15 mouse cellular contexts compared by ENCODE assay signal in the genomic region with DNA sequence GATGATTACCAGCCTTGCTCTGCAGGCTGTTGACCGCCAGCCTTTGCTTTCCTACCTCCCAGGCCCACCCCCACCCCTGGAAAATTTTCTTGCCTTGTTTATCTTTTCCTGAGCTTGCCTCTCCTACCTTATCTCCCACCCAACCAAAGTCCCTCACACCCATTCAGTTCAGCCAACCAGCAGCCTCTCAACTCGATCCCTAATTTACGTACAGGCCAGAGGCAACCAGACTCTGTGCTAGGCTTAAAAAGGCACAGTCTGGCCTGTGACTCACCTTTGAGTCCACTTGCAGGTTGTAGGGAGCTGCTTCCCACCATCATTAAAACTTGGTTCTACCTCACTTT. TPM values are rescaled to one million over a fixed set of nuclear protein-coding genes. Genes with fewer than 3 reads are reported as not detected.
DNase-seq lines count a peak whose midpoint lies in the region; ATAC-seq and TF ChIP-seq lines count a peak whose summit lies in the region.
"Had no signal": no experiment of that assay in that cellular context is flagged by ENCODE, and none has a peak within 500 bp of the region (broad histone marks: within the 10 kb centered on the region; RNA-seq: fewer than 3 reads in every experiment).

No protein-coding gene starts in this region.

- H3K27ac ChIP-seq in MEL (ENCODE audit: control insufficient read depth, low read depth, low read length), result peak overlapping the region; percentile 46
- peak overlapping the region; percentile 6; the same call in 1 of the 2 replicates for H3K27ac ChIP-seq in bone marrow, adult 2 months (ENCODE audit: control insufficient read depth, insufficient read depth, low read depth, low read length, poor library complexity)
- peak overlapping the region; percentile 76 for H3K27ac ChIP-seq in liver, embryonic 11.5 days (ENCODE audit: low read depth, low read length)
- H3K27ac ChIP-seq: kidney, postnatal 0 days; midbrain, embryonic 12.5 days had no signal

- DNase-seq in MEL (ENCODE audit: low read depth, low spot score), result peak; percentile 67
- no peak for DNase-seq in liver, embryonic 11.5 days (ENCODE audit: low spot score)
- DNase-seq in adrenal gland, postnatal 25 days, result no peak
- no peak for DNase-seq in thymus, postnatal 36 days
- DNase-seq in cerebellum, adult 11-12 months, result no peak
- DNase-seq: cerebellum, adult 11 months; lung, adult 2 months; lung, postnatal 36 days; thymus, adult 18-20 months had no signal

- no peaks in the 10 kb centered on the region for H3K27me3 ChIP-seq in MEL (ENCODE audit: control insufficient read depth in 1 of 2, insufficient read depth in 2 of 2, low read length in 2 of 2)
- no peaks in the 10 kb centered on the region for H3K27me3 ChIP-seq in liver, embryonic 11.5 days (replicated peaks; ENCODE audit: control insufficient read depth, insufficient read depth, low read length)
- H3K27me3 ChIP-seq: midbrain, embryonic 12.5 days had no signal

- no peak overlapping the region; a peak in 1 of 4 replicates for H3K4me3 ChIP-seq in MEL (ENCODE audit: control insufficient read depth in 1 of 2, insufficient read depth in 1 of 2, low read depth in 2 of 2, low read length in 2 of 2)
- no peak overlapping the region for H3K4me3 ChIP-seq in bone marrow, adult 2 months (replicated peaks; ENCODE audit: control insufficient read depth, low read depth, low read length)
- 0 out of 2 replicates have a peak overlapping the region, but pooled peaks have one; percentile 11 for H3K4me3 ChIP-seq in liver, embryonic 11.5 days (ENCODE audit: low read depth, low read length)
- H3K4me3 ChIP-seq: midbrain, embryonic 12.5 days; myocyte had no signal

- TF ChIP-seq RAD21 in MEL (IDR thresholded peaks at IDR 0.05; ENCODE audit: low read depth, low read length), result no peak

- TF ChIP-seq EP300 in MEL (IDR thresholded peaks at IDR 0.05; ENCODE audit: low read depth in 1 of 2, low read length in 2 of 2), result peak in 1 of 2 experiments; percentile 40; a peak in 1 of 4 replicates

- H3K36me3 ChIP-seq in MEL (ENCODE audit: control insufficient read depth in 1 of 2, insufficient read depth in 2 of 2, low read length in 2 of 2), result peaks cover 0 to 19% of the 10 kb centered on the region in 2 experiments; a peak in 2 of 4 replicates
- no peaks in the 10 kb centered on the region for H3K36me3 ChIP-seq in liver, embryonic 11.5 days (ENCODE audit: control insufficient read depth, insufficient read depth, low read length)
- H3K36me3 ChIP-seq: midbrain, embryonic 12.5 days had no signal

- peaks cover 9 to 24% of the 10 kb centered on the region in 2 experiments for H3K4me1 ChIP-seq in MEL (ENCODE audit: control insufficient read depth in 1 of 2, insufficient read depth in 2 of 2, low read length in 2 of 2)
- H3K4me1 ChIP-seq in bone marrow, adult 2 months (ENCODE audit: control insufficient read depth, insufficient read depth, low read length), result peaks cover 7% of the 10 kb centered on the region; the same call in 1 of the 2 replicates
- peaks cover 20% of the 10 kb centered on the region for H3K4me1 ChIP-seq in liver, embryonic 11.5 days (replicated peaks; ENCODE audit: control insufficient read depth, insufficient read depth, low read length)
- H3K4me1 ChIP-seq: midbrain, embryonic 12.5 days had no signal

- no peak overlapping the region; the same call in 1 of the 2 replicates for H3K9ac ChIP-seq in MEL (ENCODE audit: control insufficient read depth, low read depth, low read length, poor library complexity, severe bottlenecking)
- H3K9ac ChIP-seq in liver, embryonic 11.5 days (ENCODE audit: low read depth, low read length), result peak overlapping the region; percentile 38
- H3K9ac ChIP-seq: midbrain, embryonic 12.5 days had no signal

- H3K4me2 ChIP-seq in liver, embryonic 11.5 days, result peak overlapping the region; percentile 42
- H3K4me2 ChIP-seq: midbrain, embryonic 12.5 days had no signal

- H3K9me3 ChIP-seq in MEL (replicated peaks; ENCODE audit: insufficient read depth, low read length), result no peaks in the 10 kb centered on the region
- no peaks in the 10 kb centered on the region for H3K9me3 ChIP-seq in liver, embryonic 11.5 days (ENCODE audit: control insufficient read depth, low read length)
- H3K9me3 ChIP-seq: midbrain, embryonic 12.5 days had no signal

- no peak for TF ChIP-seq POLR2A in MEL (IDR thresholded peaks at IDR 0.05; ENCODE audit: control insufficient read depth in 1 of 2, insufficient read depth in 1 of 2, low read depth in 1 of 2, low read length in 2 of 2, poor library complexity in 1 of 2)
- TF ChIP-seq POLR2A in bone marrow, adult 2 months (IDR thresholded peaks at IDR 0.05; ENCODE audit: borderline replicate concordance, control insufficient read depth, low read depth, low read length), result no peak

- no peak for TF ChIP-seq CTCF in MEL (IDR thresholded peaks at IDR 0.05 in 2 of 3, conservative IDR thresholded peaks at IDR 0.05 in 1 of 3; ENCODE audit: control insufficient read depth in 1 of 3, insufficient read depth in 1 of 3, low read depth in 2 of 3, low read length in 3 of 3, poor library complexity in 1 of 3, severe bottlenecking in 1 of 3)
- TF ChIP-seq CTCF in bone marrow, adult 2 months (IDR thresholded peaks at IDR 0.05; ENCODE audit: control insufficient read depth, insufficient read depth, low read length), result no peak

- WGBS in bone marrow, adult 2 months, result 64% methylated on average over 3 of the region's 3 CpGs
- 25% methylated on average over 3 of the region's 3 CpGs for WGBS in liver, embryonic 11.5 days

- peak; percentile 91 for ATAC-seq in liver, embryonic 11.5 days (replicated peaks; ENCODE audit: low FRiP score)
- peak; percentile 77; the same call in 1 of the 2 replicates for ATAC-seq in megakaryocyte-erythroid progenitor cell, adult 5-6 weeks (replicated peaks; ENCODE audit: low FRiP score, low TSS enrichment, poor library complexity, severe bottlenecking)

- no peaks in the 10 kb centered on the region for H3K79me2 ChIP-seq in MEL (ENCODE audit: control insufficient read depth, insufficient read depth, low read length, poor library complexity)

TF ChIP-seq in MEL, 35 proteins besides CTCF, POLR2A, EP300 and RAD21 (continues in another document):
- TF ChIP-seq TBP (IDR thresholded peaks at IDR 0.05; ENCODE audit: low read depth, low read length) (no peak), CHD1 (IDR thresholded peaks at IDR 0.05; ENCODE audit: low read depth, low read length) (no peak), ZMIZ1 (IDR thresholded peaks at IDR 0.05; ENCODE audit: low read depth, low read length) (no peak), E2F4 (IDR thresholded peaks at IDR 0.05; ENCODE audit: borderline replicate concordance, low read depth, low read length) (no peak), MEF2A (IDR thresholded peaks at IDR 0.05; ENCODE audit: extremely low read depth, insufficient replicate concordance, low read depth, low read length, poor library complexity, severe bottlenecking) (no peak), SIN3A (IDR thresholded peaks at IDR 0.05; ENCODE audit: low read length) (no peak), TAL1 (IDR thresholded peaks at IDR 0.05; ENCODE audit: low read length) (no peak), TCF12 (IDR thresholded peaks at IDR 0.05; ENCODE audit: low read depth, low read length) (peak; percentile 34; the same call in 1 of the 2 replicates), ETS1 (IDR thresholded peaks at IDR 0.05; ENCODE audit: low read depth, low read length) (0 out of 2 replicates have a peak, but pooled peaks have one; percentile 21), HCFC1 (IDR thresholded peaks at IDR 0.05; ENCODE audit: low read depth, low read length) (no peak), BHLHE40 (IDR thresholded peaks at IDR 0.05; ENCODE audit: borderline replicate concordance, low read depth, low read length) (no peak), MAX (IDR thresholded peaks at IDR 0.05; ENCODE audit: low read length) (no peak), MAZ (IDR thresholded peaks at IDR 0.05; ENCODE audit: low read depth, low read length) (no peak), GABPA (IDR thresholded peaks at IDR 0.05; ENCODE audit: low read depth, low read length) (no peak), MAFK (IDR thresholded peaks at IDR 0.05; ENCODE audit: borderline replicate concordance, low read depth, low read length) (no peak)

RNA-seq across cellular contexts. Expression of a gene that starts 18.5 kb away (rescaled TPM):
- total RNA-seq in MEL (2012; rRNA removed), result 44.3 and 62.7 TPM in 2 replicates
- polyA plus RNA-seq in MEL (2012; ENCODE audit: insufficient read depth in 1 of 2, insufficient read length in 2 of 2, low read depth in 1 of 2, low replicate concordance in 2 of 2, missing spikeins in 1 of 2), result 10 to 100 TPM; 27.0 to 67.7 TPM
- polyA plus RNA-seq in bone marrow, adult 2 months (2011; ENCODE audit: insufficient read depth, insufficient read length, low replicate concordance, missing spikeins), result 80.4 and 89.7 TPM in 2 replicates
- polyA plus RNA-seq in liver, embryonic 11.5 days (2014; fragmentation: Nextera tagmentation; extraction: Ambion mirVana), result 27.9 and 28.9 TPM in 2 replicates
- total RNA-seq in megakaryocyte-erythroid progenitor cell, adult 5-6 weeks (2014; fragmentation: Nextera tagmentation), result 59.0 and 91.0 TPM in 2 replicates
- total RNA-seq in megakaryocyte-erythroid progenitor cell, adult 5-6 weeks (2017), result 70.4 and 96.2 TPM in 2 replicates
- 43.9 and 69.0 TPM in 2 replicates for total RNA-seq in adrenal gland, postnatal 25 days (2021)

RNA-seq across cellular contexts. Expression of a gene that starts 33.2 kb away (rescaled TPM):
- 2,066 and 2,287 TPM in 2 replicates for total RNA-seq in MEL (2012; rRNA removed)
- 1,000 to 10,000 TPM in 1 of 2 experiments, 100 to 1,000 TPM in 1; 157 to 1,899 TPM for polyA plus RNA-seq in MEL (2012; ENCODE audit: insufficient read depth in 1 of 2, insufficient read length in 2 of 2, low read depth in 1 of 2, low replicate concordance in 2 of 2, missing spikeins in 1 of 2)
- 490 and 757 TPM in 2 replicates for polyA plus RNA-seq in bone marrow, adult 2 months (2011; ENCODE audit: insufficient read depth, insufficient read length, low replicate concordance, missing spikeins)
- 934 and 944 TPM in 2 replicates for polyA plus RNA-seq in liver, embryonic 11.5 days (2014; fragmentation: Nextera tagmentation; extraction: Ambion mirVana)
- total RNA-seq in megakaryocyte-erythroid progenitor cell, adult 5-6 weeks (2014; fragmentation: Nextera tagmentation), result 1,003 and 1,349 TPM in 2 replicates
- 1,982 and 2,496 TPM in 2 replicates for total RNA-seq in megakaryocyte-erythroid progenitor cell, adult 5-6 weeks (2017)
- 552 and 603 TPM in 2 replicates for total RNA-seq in adrenal gland, postnatal 25 days (2021)

RNA-seq across cellular contexts. Expression of a gene that starts 51.0 kb away (rescaled TPM):
- total RNA-seq in MEL (2012; rRNA removed), result not detected in 2 replicates
- polyA plus RNA-seq in MEL (2012; ENCODE audit: insufficient read depth in 1 of 2, insufficient read length in 2 of 2, low read depth in 1 of 2, low replicate concordance in 2 of 2, missing spikeins in 1 of 2), result under 1 TPM in 1 of 2 experiments, not detected in 1; 0.04 TPM
- 0.83 TPM in 1 of 2 replicates, not detected in the other for polyA plus RNA-seq in bone marrow, adult 2 months (2011; ENCODE audit: insufficient read depth, insufficient read length, low replicate concordance, missing spikeins)
- 0.23 and 0.32 TPM in 2 replicates for polyA plus RNA-seq in liver, embryonic 11.5 days (2014; fragmentation: Nextera tagmentation; extraction: Ambion mirVana)
- 2.1 TPM in 1 of 2 replicates, not detected in the other for total RNA-seq in megakaryocyte-erythroid progenitor cell, adult 5-6 weeks (2014; fragmentation: Nextera tagmentation)
- 0.65 TPM in 1 of 2 replicates, not detected in the other for total RNA-seq in megakaryocyte-erythroid progenitor cell, adult 5-6 weeks (2017)
- total RNA-seq in adrenal gland, postnatal 25 days (2021), result 0.43 and 1.5 TPM in 2 replicates
- total RNA-seq: neutrophil, adult 5-6 weeks had no signal
- polyA plus RNA-seq: myocyte had no signal

Comparison
In these comparisons a context has a peak if more than half of its experiments do, and no peak if none do; other contexts are left out.
1. H3K27ac ChIP-seq: peak in every context shown above with its lines; median percentile 76 in liver, embryonic 11.5 days; 46 in MEL; 6 in bone marrow, adult 2 months.